Mouse (Mus musculus): ENCODE results near the gene Ppox. TPM values are rescaled to one million over a fixed set of nuclear protein-coding genes. Genes with fewer than 3 reads are reported as not detected.

The Ppox gene
- polyA plus RNA-seq, 1 experiment from 2014 or later = 59.9 TPM

GRCm38 (mm10) chr1:171265971-171266744, 14.8 kb downstream of the Ppox start:
- Histone ChIP-seq H3K27ac (ENCODE audit: low read depth, low read length) (no peak overlapping the region), H3K4me3 (ENCODE audit: low read depth, low read length) (no peak overlapping the region), H3K9ac (ENCODE audit: low read depth, low read length) (no peak overlapping the region), H3K36me3 (ENCODE audit: control insufficient read depth, insufficient read depth, low read length) (no peaks in the 10 kb centered on the region), H3K4me1 (ENCODE audit: control insufficient read depth, insufficient read depth, low read length) (peaks cover 12% of the 10 kb centered on the region), H3K4me2 (no peak overlapping the region), H3K27me3 (ENCODE audit: control insufficient read depth, insufficient read depth, low read length) (no peaks in the 10 kb centered on the region), H3K9me3 (replicated peaks; ENCODE audit: control insufficient read depth, low read length) (no peaks in the 10 kb centered on the region)
- WGBS (ENCODE audit: insufficient replicate concordance) = 56% methylated on average over 4 of the region's 4 CpGs
- no peak for ATAC-seq (replicated peaks; ENCODE audit: insufficient number of reproducible peaks, low FRiP score, low TSS enrichment)

GRCm38 (mm10) chr1:171263666-171264461, 17.1 kb downstream of the Ppox start:
- Histone ChIP-seq H3K9ac (ENCODE audit: low read depth, low read length) (0 out of 2 replicates have a peak overlapping the region, but pooled peaks have one; percentile 24), H3K4me1 (ENCODE audit: control insufficient read depth, insufficient read depth, low read length) (peaks cover 6% of the 10 kb centered on the region; the same call in 1 of the 2 replicates), H3K4me2 (peak overlapping the region; percentile 62; the same call in 1 of the 2 replicates), H3K9me3 (replicated peaks; ENCODE audit: control insufficient read depth, low read length) (no peaks in the 10 kb centered on the region), H3K36me3 (ENCODE audit: control insufficient read depth, insufficient read depth, low read length) (no peaks in the 10 kb centered on the region), H3K4me3 (ENCODE audit: low read depth, low read length) (no peak overlapping the region), H3K27me3 (ENCODE audit: control insufficient read depth, insufficient read depth, low read length) (no peaks in the 10 kb centered on the region), H3K27ac (ENCODE audit: low read depth, low read length) (peak overlapping the region; percentile 46)
- WGBS (ENCODE audit: insufficient replicate concordance) = 80% methylated on average over 3 of the region's 3 CpGs
- no peak for ATAC-seq (replicated peaks; ENCODE audit: insufficient number of reproducible peaks, low FRiP score, low TSS enrichment)

DNA sequence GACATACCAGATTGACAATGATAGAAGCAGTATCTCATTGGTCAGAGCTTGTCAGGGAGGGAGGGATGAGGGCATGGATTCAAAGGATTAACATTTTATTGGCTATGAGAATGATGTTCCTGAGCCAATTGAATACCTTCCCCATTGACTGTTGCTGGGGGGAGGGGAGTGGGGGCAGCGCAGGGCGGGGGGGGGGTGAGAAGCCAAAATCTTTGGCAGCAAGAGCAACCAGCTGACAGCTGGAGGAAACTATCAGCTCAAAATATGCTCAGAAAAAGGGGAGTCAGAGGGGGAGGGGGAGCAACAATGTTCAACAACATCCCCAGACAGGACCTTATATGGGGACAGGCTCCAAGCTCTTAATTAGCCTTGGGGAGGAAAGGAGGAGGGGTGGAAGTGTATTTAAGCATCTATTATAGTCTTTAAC, 17.8 kb downstream of the Ppox start:
- H3K4me3 ChIP-seq (ENCODE audit: low read depth, low read length) = peak overlapping the region; percentile 36; the same call in 1 of the 2 replicates
- no peaks in the 10 kb centered on the region for H3K9me3 ChIP-seq (replicated peaks; ENCODE audit: control insufficient read depth, low read length)
- H3K4me2 ChIP-seq = peak overlapping the region; percentile 62
- H3K27me3 ChIP-seq (ENCODE audit: control insufficient read depth, insufficient read depth, low read length) = no peaks in the 10 kb centered on the region
- peak overlapping the region; percentile 46 for H3K27ac ChIP-seq (ENCODE audit: low read depth, low read length)
- H3K4me1 ChIP-seq (ENCODE audit: control insufficient read depth, insufficient read depth, low read length) = peaks cover 6% of the 10 kb centered on the region; the same call in 1 of the 2 replicates
- no peaks in the 10 kb centered on the region for H3K36me3 ChIP-seq (ENCODE audit: control insufficient read depth, insufficient read depth, low read length)
- 5% methylated on average over 2 of the region's 2 CpGs for WGBS (ENCODE audit: insufficient replicate concordance)
- ATAC-seq (replicated peaks; ENCODE audit: insufficient number of reproducible peaks, low FRiP score, low TSS enrichment) = peak; percentile 72
- 0 out of 2 replicates have a peak overlapping the region, but pooled peaks have one; percentile 24 for H3K9ac ChIP-seq (ENCODE audit: low read depth, low read length)

- peaks cover 6% of the 10 kb centered on the region; the same call in 1 of the 2 replicates for H3K4me1 ChIP-seq (ENCODE audit: control insufficient read depth, insufficient read depth, low read length)
- H3K4me3 ChIP-seq (ENCODE audit: low read depth, low read length) = peak overlapping the region; percentile 36
- peak overlapping the region; percentile 68 for H3K9ac ChIP-seq (ENCODE audit: low read depth, low read length)
- WGBS (ENCODE audit: insufficient replicate concordance) = 4% methylated on average over 8 of the region's 8 CpGs
- H3K27ac ChIP-seq (ENCODE audit: low read depth, low read length) = peak overlapping the region; percentile 46
- ATAC-seq (replicated peaks; ENCODE audit: insufficient number of reproducible peaks, low FRiP score, low TSS enrichment) = peak; percentile 51
- peak overlapping the region; percentile 62 for H3K4me2 ChIP-seq
- no peaks in the 10 kb centered on the region for H3K9me3 ChIP-seq (replicated peaks; ENCODE audit: control insufficient read depth, low read length)
- H3K27me3 ChIP-seq (ENCODE audit: control insufficient read depth, insufficient read depth, low read length) = no peaks in the 10 kb centered on the region
- H3K36me3 ChIP-seq (ENCODE audit: control insufficient read depth, insufficient read depth, low read length) = no peaks in the 10 kb centered on the region
These were observed 18.3 kb downstream of the Ppox start for GRCm38 (mm10) chr1:171262594-171263130.

- H3K4me3 ChIP-seq (ENCODE audit: low read depth, low read length) = no peak overlapping the region
- H3K4me2 ChIP-seq = no peak overlapping the region
- no peaks in the 10 kb centered on the region for H3K27me3 ChIP-seq (ENCODE audit: control insufficient read depth, insufficient read depth, low read length)
- no peak for ATAC-seq (replicated peaks; ENCODE audit: insufficient number of reproducible peaks, low FRiP score, low TSS enrichment)
- no peaks in the 10 kb centered on the region for H3K36me3 ChIP-seq (ENCODE audit: control insufficient read depth, insufficient read depth, low read length)
- H3K4me1 ChIP-seq (ENCODE audit: control insufficient read depth, insufficient read depth, low read length) = peaks cover 6% of the 10 kb centered on the region; the same call in 1 of the 2 replicates
- H3K9me3 ChIP-seq (replicated peaks; ENCODE audit: control insufficient read depth, low read length) = no peaks in the 10 kb centered on the region
- H3K9ac ChIP-seq (ENCODE audit: low read depth, low read length) = no peak overlapping the region
- 71% methylated on average over 3 of the region's 3 CpGs for WGBS (ENCODE audit: insufficient replicate concordance)
- H3K27ac ChIP-seq (ENCODE audit: low read depth, low read length) = no peak overlapping the region
These were observed 20.7 kb downstream of the Ppox start for GRCm38 (mm10) chr1:171260316-171260715.

DNA sequence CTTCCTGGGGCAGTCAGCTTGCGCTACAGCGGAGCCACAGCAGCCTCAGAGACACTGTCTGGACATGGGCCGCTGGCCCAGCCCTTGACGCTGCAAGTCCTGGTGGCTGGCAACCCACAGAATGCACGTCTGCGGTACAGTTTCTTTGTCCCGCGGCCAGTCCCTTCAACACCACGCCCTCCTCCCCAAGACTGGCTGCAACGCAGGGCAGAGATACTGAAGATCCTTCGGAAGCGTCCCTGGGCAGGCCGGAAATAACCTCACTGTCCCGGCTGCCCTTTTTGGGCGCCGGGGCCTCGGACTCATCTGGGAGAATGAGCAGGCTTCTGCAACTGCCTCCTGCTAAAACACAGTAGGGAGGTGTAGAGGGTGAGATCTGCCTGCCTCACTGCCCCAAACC, 22.1 kb downstream of the Ppox start:
- Histone ChIP-seq H3K9me3 (replicated peaks; ENCODE audit: control insufficient read depth, low read length) (no peaks in the 10 kb centered on the region), H3K4me2 (peak overlapping the region; percentile 11), H3K36me3 (ENCODE audit: control insufficient read depth, insufficient read depth, low read length) (no peaks in the 10 kb centered on the region), H3K27me3 (ENCODE audit: control insufficient read depth, insufficient read depth, low read length) (no peaks in the 10 kb centered on the region), H3K4me3 (ENCODE audit: low read depth, low read length) (no peak overlapping the region), H3K9ac (ENCODE audit: low read depth, low read length) (peak overlapping the region; percentile 54), H3K4me1 (ENCODE audit: control insufficient read depth, insufficient read depth, low read length) (peaks cover 6% of the 10 kb centered on the region; the same call in 1 of the 2 replicates), H3K27ac (ENCODE audit: low read depth, low read length) (no peak overlapping the region)
- WGBS (ENCODE audit: insufficient replicate concordance) = 53% methylated on average over 17 of the region's 17 CpGs
- no peak for ATAC-seq (replicated peaks; ENCODE audit: insufficient number of reproducible peaks, low FRiP score, low TSS enrichment)

DNA sequence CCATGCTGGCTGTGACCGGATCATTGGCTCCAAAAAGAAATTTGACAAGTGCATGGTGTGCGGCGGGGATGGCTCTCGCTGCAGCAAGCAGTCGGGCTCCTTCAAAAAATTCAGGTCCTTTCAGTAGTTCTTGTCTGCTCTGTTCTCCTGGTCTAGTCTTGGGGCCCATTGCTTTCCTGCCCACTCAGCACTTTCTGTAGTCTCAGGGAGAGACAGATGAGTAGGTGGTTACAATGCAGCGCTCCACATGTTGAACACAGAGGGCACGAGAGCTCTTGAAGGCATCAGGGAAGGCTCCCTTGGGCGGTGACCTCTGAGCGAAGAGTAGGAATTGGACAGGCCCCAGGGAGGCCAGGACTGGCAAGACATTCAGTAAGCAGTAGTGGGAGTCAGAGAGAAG, 23.2 kb downstream of the Ppox start:
- Histone ChIP-seq H3K4me3 (ENCODE audit: low read depth, low read length) (no peak overlapping the region), H3K27ac (ENCODE audit: low read depth, low read length) (no peak overlapping the region), H3K27me3 (ENCODE audit: control insufficient read depth, insufficient read depth, low read length) (no peaks in the 10 kb centered on the region), H3K4me2 (no peak overlapping the region), H3K36me3 (ENCODE audit: control insufficient read depth, insufficient read depth, low read length) (no peaks in the 10 kb centered on the region), H3K4me1 (ENCODE audit: control insufficient read depth, insufficient read depth, low read length) (peaks cover 3% of the 10 kb centered on the region; the same call in 1 of the 2 replicates), H3K9me3 (replicated peaks; ENCODE audit: control insufficient read depth, low read length) (no peaks in the 10 kb centered on the region), H3K9ac (ENCODE audit: low read depth, low read length) (no peak overlapping the region)
- ATAC-seq (replicated peaks; ENCODE audit: insufficient number of reproducible peaks, low FRiP score, low TSS enrichment) = no peak
- WGBS (ENCODE audit: insufficient replicate concordance) = 84% methylated on average over 9 of the region's 9 CpGs

GRCm38 (mm10) chr1:171256937-171257548, 23.9 kb downstream of the Ppox start:
- no peaks in the 10 kb centered on the region for H3K27me3 ChIP-seq (ENCODE audit: control insufficient read depth, insufficient read depth, low read length)
- no peaks in the 10 kb centered on the region for H3K9me3 ChIP-seq (replicated peaks; ENCODE audit: control insufficient read depth, low read length)
- WGBS (ENCODE audit: insufficient replicate concordance) = 62% methylated on average over 15 of the region's 15 CpGs
- ATAC-seq (replicated peaks; ENCODE audit: insufficient number of reproducible peaks, low FRiP score, low TSS enrichment) = no peak
- H3K4me2 ChIP-seq = no peak overlapping the region
- H3K9ac ChIP-seq (ENCODE audit: low read depth, low read length) = no peak overlapping the region
- no peak overlapping the region for H3K4me3 ChIP-seq (ENCODE audit: low read depth, low read length)
- no peaks in the 10 kb centered on the region for H3K36me3 ChIP-seq (ENCODE audit: control insufficient read depth, insufficient read depth, low read length)
- peaks cover 6% of the 10 kb centered on the region; the same call in 1 of the 2 replicates for H3K4me1 ChIP-seq (ENCODE audit: control insufficient read depth, insufficient read depth, low read length)
- H3K27ac ChIP-seq (ENCODE audit: low read depth, low read length) = no peak overlapping the region

Measured in heart, embryonic 11.5 days (tissue).